Mouse (Mus musculus): Measurements from ENCODE around the gene Gata1. TPM values are rescaled to one million over a fixed set of nuclear protein-coding genes. Genes with fewer than 3 reads are reported as not detected.
"Not testable (repeated sequence)": the region's sequence is repeated elsewhere in the genome, so short reads cannot be mapped to it uniquely, and the experiment has no call there.

The Gata1 gene
- not detected for total RNA-seq (2021)
- long read RNA-seq, experiment 1, result 0 reads
- long read RNA-seq, experiment 2, result 0 reads

DNA sequence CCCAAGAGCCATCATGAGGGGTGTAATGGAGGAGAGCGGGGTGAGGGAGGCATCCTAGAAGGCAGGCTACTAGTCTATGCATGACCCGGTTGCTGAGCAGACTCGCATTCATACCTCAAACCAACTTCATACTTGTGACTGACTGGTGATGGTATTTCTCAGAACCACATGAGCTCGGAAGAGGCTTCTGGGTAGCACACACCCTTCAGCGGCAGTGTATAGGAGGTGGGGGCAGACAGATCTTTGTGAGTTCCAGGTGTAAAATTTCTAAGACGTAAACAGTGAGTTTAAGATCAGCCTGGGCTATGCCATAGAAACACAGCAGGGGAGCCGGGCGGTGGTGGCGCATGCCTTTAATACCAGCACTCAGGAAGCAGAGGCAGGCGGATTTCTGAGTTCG, at the start of gene Gata1:
TSS of gene Gata1 (minus strand) at position 180 of the 400 bp plus-strand sequence.
- no peak for DNase-seq

DNA sequence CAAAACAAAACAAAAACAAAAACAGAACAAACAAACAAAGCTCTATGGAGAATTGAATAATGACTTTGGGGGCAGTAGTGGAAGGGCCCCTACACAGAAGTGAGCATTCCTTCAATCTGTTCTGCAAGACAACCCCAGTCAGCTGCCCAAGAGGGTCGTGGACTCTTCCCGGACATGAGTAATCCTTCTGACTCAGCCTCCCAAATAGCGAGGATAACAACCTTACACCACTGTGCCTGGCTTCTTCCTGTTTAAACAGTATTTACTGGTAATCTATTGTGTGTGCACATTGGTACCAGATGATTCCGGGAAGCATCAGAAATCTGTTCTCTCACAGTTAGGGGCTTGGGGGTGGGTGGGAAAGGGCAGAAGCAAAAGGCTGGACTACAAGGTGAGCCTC, 48.9 kb upstream of the Gata1 start:
- no peak for DNase-seq

DNA sequence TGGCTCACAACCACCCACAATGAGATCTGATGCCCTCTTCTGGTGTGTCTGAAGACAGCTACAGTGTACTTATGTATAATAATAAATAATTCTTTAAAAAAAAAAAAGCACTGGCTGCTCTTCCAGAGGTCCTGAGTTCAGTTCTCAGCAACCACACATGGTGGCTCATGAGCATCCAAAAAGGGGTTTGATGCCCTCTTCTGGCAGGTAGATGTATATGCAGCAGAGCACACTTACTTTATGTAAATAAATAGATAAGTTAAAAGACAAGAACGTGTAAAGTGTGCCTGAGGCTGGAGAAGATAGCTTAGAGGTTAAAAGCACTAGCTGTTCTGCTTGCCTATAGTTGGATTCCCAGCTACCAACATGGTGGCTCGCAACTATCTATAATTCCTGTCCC, 46.9 kb upstream of the Gata1 start:
- no peak for DNase-seq

DNA sequence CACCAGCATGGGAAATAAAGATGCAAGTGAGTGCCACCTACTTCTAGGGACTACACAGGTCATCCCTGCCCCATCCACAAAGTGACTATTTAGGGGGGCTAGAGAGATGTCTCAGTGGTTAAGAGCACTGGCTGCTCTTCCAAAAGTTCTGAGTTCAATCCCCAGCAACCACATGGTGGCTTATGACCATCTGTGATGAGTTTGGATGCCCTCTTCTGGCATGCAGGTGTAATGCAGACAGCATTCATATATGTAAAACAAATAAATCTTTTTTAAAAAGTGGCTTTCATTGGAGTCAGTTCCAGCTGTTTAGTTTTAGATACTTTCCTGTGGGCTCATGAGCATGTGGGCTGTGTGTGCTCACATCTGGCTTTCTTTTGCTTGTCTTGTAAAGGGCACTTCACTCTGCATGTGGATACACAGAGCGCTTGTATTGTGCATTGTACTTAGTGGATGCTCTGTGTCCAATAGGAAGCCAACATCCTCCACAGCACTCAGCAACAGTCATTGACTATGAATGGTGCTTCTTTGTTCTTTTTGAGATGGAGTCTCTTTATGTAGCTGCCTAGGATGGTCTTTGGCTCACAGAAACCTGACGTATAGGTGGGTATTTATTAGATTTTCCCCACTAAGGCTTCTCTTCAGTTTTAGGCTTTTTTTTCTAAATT, 42.4 kb upstream of the Gata1 start:
- DNase-seq, result no peak

DNA sequence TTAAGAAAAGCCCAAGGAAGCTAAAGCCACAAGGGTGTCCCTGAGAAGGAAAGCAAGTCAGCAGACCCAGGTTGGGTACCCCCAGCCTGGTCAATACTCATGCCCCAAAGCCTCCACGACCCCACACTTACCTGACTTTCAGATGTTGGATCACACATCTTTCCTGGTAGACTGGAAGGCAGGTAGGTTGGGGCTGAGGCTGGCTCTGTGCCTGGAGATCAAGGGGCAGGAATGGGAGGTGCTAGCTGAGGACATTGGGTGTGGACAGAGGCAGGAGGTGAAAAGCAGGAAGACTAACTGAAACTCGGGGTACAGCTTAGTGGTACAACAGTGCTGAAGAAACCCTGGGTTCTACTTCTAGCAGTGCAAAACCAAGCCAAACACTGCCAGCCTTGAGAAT, 40.4 kb upstream of the Gata1 start, which contains the start of gene Glod5:
TSS of gene Glod5 (minus strand) at position 207 of the 400 bp plus-strand sequence.
- DNase-seq, result no peak

DNA sequence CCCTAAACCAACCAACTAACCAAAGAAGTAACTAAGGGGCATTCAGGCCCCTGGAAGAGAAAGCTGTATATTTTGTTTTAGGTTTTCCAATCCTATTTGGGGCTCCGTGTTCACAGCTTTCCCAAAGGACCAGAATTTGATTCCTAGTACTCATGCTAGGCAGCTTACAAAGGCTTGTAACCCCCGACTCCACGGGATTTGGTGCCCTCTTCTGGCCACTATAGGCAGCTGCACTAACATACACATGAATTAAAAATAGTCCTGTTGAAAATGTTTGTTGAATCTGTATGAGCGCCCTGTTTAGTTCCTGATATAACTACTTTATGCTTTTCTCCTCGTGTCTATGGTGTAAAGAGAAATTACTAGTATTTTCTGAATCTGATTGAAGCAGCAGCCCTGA, 39.3 kb upstream of the Gata1 start:
- peak; percentile 7 to 34 for DNase-seq

DNA sequence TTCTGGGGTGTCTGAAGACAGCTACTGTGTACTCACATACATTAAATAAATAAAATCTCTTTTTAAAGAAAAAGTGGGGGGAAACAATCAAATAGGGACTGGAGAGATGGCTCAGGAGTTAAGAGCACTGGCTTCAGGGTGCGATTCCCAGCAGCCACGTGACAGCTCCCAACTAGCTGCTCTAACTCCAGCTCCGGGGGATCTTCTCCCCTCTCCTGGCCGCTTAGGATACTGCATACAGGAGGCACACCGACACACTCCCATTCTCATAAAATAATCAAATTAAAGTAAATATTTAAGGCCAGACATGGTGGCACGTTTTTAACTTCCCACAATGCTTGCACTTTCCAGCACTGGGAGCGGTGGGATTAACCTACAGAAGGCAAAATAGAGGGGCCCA, 37.8 kb upstream of the Gata1 start:
- not testable (repeated sequence) for DNase-seq

DNA sequence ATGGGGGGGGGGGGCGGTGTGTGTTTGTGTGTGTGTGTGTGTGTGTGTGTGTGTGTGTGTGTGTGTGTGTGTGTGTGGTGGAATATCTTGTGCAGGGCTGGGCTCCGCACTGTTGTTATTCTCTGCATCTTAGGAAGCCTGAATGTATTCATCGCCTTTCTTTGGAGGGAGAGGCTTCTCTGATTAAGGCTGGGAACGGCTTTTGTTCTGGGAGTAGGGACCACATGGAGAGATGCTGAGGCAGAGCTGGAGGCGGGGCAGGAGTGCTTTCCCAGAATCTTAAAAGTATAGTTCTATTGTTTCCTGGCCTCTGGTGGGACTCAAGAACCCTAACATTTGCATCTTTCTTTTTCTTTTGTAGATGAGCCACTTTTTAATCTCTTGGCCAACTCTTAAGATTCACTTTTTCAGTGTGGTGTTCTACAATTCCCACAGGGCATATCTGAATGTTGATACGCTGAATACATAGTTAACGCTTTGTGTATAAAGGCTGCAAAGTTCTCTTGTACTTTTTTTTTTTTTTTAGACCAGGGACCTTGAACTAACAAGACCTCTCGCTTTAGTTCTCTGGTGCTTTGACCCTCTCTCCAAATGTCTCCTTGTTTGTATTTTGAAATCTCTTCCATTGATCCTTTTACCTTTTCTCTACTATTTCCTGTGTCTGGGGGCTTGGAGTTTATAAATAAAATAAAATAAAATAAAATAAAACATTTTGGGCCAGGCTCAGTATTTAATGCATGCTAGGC, 35.9 kb upstream of the Gata1 start:
- DNase-seq, result no peak

DNA sequence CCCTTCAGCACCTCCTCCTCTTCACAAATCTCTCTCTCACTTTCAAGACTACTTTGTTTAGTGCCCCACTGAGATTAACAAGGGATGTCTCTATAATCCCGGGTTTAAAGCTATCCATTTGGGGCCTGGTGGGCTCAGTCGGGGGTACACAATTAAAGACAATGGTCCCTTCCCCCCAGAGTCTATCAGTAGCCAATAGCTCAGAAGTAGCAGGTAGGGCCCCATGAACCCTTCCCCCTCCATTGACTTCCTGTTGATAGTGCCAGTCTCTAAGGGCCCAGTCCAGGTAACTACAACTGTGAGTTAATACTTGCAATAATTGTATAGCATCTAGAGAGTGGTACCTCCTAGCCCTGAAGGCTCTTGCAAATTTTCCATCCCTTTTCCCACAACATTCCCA, 35.3 kb upstream of the Gata1 start:
- no peak for DNase-seq

DNA sequence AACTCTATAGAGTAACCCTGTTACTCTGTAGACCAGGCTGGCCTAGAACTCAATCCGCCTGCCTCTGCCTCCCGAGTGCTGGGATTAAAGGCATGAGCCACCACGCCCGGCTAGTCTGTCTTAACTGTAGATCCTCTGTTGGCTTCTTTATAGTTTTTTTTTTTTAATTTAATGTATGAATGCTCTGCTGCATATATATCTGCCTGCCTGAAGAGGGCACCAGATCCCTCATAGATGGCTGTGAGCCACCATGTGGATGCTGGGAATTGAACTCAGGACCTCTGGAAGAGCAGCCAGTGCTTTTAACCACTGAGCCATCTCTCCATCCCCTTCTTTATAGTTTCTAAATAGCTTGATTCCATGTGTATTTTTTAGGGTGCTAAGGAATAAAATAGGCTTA, 31.5 kb upstream of the Gata1 start:
- not testable (repeated sequence) for DNase-seq

DNA sequence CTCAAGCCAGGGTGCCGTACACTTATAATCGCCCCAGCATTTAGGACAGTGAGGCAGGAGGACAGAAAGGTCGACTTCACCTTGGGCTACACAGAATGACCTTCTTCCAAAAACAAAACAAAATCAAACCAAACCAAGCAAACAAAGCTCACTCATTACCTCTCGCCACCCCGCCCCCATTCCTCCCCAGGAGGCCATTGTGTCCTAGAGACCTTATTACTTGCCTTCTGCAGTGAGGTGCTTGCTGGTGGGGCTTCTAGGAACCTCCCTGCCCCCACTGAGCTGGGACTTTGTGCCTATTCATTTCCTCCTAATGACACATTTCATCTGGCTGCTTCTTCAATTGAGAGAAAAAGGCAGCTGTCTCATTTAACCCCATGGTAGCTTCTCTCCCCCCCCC, 30.7 kb upstream of the Gata1 start:
- no peak for DNase-seq

DNA sequence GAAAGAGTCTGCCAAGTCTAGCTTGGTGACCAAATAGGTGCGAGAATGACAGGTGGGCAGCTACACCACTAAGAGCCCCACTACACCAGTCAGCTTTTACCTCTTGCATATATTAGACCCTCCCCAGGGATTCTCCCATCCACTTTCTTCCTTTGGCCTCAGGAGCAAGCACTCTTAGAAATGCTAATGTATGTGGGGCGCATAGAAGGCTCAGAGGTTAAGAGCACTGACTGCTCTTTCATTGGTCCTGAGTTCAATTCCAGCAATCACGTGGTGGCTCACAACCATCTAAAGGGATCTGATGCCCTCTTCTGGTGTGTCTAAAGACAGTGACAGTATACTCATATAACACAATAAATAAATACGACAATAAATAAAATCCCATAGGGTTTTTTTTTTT, 25.1 kb upstream of the Gata1 start:
- no peak for DNase-seq

DNA sequence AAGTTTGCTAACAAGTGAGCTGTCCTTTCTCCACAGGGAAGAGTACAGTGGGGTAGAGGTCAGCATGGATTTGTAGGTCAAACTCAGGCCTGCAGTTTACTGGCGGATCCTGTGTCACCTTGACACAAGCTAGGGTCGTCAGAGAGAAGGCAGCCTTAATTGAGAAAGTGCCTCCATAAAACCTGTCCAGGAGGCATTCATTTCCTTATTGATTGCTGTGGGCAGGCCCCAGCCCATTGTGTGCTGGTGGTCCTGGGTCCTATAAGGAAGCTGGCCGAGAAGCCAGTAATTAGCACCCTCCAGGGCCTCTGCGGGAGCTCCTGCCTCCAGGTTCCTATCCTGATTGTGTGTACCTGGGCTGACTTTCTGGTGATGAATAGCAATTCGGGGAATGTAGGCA, 24.1 kb upstream of the Gata1 start:
- DNase-seq, result no peak

DNA sequence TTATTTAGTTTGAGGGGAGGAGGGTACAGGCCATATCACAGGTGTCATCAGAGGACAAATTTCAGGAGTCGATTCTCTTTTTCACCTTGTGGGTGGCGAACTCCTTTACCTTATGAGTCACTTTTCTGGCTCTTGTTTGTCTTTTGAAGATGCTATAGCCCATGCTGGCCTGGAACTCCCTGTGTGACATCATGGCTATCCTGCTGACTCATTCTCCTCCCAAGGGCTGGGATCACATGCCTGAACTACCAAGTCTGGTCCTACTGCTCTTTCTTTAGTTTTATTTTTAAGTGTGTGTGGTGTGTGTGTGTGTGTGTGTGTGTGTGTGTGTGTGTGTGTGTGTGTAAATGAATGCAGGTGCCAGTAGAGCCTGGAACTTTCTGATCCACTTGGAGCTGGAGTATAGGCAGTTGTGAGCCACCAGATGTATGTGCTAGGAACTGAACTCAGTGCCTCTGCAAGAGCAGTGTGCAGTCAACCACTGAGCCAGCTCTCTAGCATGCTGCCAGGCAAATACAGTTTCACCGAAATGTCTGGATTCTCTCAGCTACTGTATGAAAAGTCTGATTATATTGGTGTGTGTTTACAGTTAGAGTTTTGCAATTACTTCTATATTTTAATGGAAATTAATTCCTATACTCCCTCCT, 22.8 kb upstream of the Gata1 start:
- DNase-seq, result no peak

DNA sequence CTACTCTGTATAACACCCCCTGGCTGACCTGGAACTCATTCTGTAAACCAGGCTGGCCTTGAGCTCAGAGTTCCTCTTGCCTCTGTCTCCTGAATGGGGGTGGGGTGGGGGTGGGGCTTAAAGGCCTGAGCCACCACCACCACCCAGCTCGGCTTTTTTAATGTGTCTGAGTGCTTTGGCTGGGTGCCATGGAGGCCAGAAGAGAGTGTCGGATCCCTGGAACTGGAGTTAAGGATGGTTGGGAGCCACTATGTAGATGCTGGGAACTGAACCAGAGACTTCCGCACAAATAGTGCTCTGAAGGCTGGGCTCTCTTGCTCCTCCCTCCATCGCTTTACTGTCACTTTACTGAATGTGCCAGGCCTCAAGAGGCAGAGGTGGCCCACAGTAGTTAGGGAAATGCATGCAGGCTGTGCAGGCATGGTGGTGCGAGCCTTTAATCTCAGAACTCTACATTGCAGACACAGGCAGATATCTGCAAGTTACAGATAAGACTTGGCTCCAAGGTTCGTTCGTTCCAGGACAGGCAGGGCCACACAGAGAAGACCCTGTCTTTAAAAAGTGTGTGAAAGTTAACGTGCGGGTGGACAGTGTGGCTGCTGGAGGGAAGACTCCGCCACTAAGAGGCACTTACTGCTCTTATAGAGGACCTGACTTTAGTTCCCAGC, 15.3 kb upstream of the Gata1 start:
- DNase-seq, result no peak

DNA sequence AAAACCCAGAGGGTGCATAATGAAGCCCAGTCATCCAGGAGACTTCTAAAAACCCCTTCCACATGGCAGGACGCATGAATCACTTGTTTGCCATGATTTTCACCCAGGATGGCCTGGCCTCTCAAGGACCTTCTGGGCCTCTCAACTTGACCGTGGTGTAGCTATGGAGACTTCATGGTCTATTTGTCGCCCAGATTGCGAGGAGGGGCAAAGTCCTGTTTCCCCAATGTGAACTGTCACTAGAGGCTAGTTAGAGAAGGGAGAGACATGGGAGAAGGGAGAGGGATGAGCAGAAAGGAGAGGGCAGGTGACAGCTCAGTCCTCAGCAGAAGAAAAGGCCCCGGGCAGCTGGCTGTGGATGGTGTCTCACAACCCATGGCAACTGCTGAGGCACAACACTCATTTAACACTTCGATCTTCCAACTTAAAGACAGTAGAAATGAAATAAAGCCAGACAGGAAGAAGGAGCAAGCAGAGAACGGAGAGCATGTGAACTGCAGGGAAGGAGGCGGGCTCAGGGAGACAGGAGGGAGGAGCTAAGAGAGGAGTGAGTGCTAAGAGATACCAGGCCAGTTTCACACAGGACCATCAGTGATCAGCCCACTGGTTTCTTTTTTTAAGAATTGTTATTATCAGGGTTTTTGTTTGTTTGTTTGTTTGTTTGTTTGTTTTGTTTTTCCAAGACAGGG, 14.7 kb upstream of the Gata1 start:
- DNase-seq, result no peak

DNA sequence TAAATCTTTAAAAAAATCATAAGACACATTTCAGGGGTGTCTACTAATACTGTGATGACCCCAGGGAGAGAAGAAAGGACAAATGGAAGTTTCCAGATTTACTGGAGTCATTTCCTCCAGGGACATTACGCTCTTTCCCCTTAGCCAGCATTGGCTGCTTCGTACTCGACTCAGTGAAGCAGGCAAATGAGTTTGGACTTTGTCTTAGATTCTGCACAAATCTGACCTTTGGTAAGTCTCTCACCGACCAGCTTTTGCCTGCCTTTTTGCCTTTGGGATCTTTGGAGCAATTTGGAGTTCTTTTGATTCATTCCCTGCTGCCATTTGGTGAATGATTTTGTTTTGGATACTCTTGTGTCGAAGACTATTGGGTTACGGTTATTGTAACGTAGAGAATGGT, 3.5 kb upstream of the Gata1 start:
- DNase-seq, result no peak

DNA sequence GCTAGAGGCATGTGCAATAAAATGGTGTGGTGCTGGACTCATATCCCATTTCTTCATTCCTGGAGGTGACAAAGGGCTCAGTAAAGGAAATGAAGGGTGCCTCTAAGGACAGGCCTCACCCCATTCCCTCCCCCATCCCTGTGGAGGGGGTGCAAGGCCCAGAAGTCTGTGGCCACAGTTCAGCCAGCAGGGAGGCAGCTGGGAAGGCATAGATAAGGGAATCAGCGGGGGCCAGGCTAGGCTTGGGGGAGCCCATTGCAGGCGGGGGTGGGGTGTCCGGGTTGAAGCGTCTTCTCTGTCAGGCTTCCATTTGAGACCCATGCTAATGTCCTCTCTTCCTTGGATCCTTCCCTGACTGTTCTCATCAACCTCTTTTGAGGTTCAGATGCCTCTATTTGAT, 6.6 kb downstream of the Gata1 start:
- no peak for DNase-seq

DNA sequence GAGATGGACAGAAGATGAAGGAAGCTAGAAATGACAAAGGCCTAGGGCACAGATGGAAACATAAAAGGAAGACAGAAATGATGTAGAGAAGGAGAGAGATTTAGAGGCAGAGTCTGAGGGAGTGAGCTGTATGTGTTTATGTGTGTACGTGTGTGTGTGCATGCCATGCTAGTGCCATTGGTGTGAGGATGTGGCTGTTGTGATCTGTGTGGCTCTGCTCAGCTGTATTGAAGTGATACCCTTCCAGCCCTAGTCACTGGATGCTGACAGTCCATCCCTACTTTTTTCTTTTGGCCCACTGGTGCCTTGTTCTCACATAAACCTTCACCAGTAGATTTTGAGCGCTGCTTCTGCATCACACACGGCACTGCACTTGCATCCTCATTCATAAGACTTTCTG, 9.0 kb downstream of the Gata1 start:
- DNase-seq, result no peak

DNA sequence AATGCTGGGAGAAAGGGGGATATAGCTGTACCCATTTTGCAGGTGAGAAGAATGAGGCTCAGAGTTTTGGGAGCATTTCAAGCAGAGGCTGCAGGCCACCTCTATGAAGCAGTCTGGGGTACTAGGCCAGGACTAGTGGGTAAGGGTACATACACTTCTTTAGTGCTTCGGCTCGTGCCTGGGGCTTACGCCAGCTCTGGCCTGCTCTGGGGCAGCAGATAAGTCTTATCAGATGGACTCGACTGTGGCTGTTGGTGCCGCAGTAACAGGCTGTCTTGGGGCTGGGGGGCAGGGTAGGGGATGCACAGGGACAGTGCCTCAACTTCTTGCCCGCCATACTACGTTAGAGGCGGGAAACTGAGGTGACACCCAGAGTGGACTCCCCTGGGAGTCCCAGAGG, 9.6 kb downstream of the Gata1 start:
- DNase-seq, result no peak

DNA sequence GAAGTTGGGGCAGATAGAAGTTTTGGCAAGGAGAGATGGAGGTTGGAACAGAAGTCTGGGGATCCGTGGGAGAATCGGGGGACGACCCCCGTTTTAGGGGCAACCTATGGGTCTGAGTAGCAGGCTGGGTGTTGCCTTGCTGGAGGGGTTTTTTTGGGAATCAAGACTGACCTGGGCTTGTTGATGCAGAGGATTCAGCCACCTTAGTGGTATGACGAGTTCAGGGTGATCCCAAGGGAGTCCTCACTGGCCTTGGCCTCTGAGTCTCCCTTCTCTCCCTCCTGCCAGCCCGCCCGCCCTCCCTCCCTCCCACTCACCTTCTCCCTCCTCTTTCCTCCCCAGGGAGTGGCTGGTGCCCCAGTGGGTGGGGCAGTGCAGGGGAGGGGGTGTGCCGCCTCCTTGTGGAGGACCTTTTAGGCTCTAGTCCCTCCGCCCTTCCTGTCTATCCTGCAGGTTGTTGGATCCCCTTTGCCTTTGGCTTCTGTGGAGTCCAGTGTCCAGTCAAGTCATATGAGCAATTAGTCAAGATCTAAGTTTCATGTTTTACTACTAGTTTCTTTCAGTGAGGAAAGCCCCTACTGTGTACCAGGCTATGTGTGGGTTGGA, 10.2 kb downstream of the Gata1 start:
- no peak for DNase-seq

DNA sequence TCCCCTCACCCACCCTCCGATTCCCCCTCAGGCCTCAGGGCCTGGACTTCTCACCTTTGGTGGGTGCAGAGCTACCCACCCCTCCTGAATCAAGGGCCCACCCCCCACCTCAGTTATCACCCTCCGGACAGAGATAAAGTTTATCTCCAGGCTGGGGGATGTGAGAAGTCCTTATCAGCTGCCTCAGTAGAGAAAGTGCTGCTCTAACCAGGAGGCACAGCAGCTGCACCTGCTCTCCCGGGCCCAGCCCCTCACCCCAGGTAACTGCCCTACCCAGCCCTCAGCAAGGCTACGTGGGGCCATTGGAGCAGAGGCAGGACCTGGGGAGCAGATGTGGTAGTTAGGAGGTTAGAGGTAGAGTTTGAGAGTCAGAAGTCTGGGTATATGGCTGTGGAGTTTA, 11.7 kb downstream of the Gata1 start:
- no peak for DNase-seq

All from heart, adult 18-20 months (tissue).